Mouse (Mus musculus) heart, postnatal 25 days (tissue): ENCODE results near the gene Dusp19. TPM values are rescaled to one million over a fixed set of nuclear protein-coding genes. Genes with fewer than 3 reads are reported as not detected.

Experiments used
- DNase-seq: peaks from one replicate; pipeline ENCODE4 v3.0.0; 2022; ENCODE audit warnings: low spot score
- intact Hi-C: fragments of 180-260 bp; cut with DNase I; formaldehyde crosslinking; loops from one replicate; pipeline ENCODE4 v1.15.1; 2025
- microRNA-seq: library from miRNA; unstranded; fragments of <30 nt; microRNA quantifications from one replicate; pipeline ENCODE4 v1.2.0, GENCODE M21; 2022
- total RNA-seq, 2 experiments: library from RNA; stranded (reverse); gene quantifications; 2 replicates each; pipeline ENCODE4 v1.2.3; 2021

Dusp19 gene
- total RNA-seq, 2 experiments from 2014 or later: 8.8 to 9.9 TPM

GRCm38 (mm10) chr2:80632336-80633026 lies 15.6 kb downstream of the Dusp19 start:
- intact Hi-C loops: loop anchor here (10.0 kb wide), 1 partner anchor 318 kb away; the partner anchor contains the start of gene Dnajc10
- no peak for DNase-seq

- DNase-seq: peak; percentile 74
Observed at GRCm38 (mm10) chr2:80638364-80639241, 21.8 kb downstream of the Dusp19 start.

GRCm38 (mm10) chr2:80639398-80639797 lies 22.6 kb downstream of the Dusp19 start:
- intact Hi-C loops: loop anchor here (10.0 kb wide), 1 partner anchor 325 kb away; the partner anchor contains the start of gene Dnajc10
- DNase-seq: no peak

More at GRCm38 (mm10) chr2:80638364-80639241, 21.8 kb downstream of the Dusp19 start:
- intact Hi-C loops: loop anchor here (1.0 to 10.0 kb wide), 2 partner anchors 57 to 324 kb away; partner anchors contain the start of genes Dnajc10 and Nckap1

GRCm38 (mm10) chr2:80639864-80640263 lies 23.0 kb downstream of the Dusp19 start:
- intact Hi-C loops: loop anchor here (10.0 kb wide), 1 partner anchor 325 kb away; the partner anchor contains the start of gene Dnajc10

GRCm38 (mm10) chr2:80661414-80661813 lies 44.6 kb downstream of the Dusp19 start:
- intact Hi-C loops: no loop called here
- no peak for DNase-seq

More at GRCm38 (mm10) chr2:80639864-80640263, 23.0 kb downstream of the Dusp19 start:
- no peak for DNase-seq

- no peak for DNase-seq
- intact Hi-C loops: no loop called here
Observed at GRCm38 (mm10) chr2:80662682-80663081, 45.8 kb downstream of the Dusp19 start.

- DNase-seq: no peak
Observed at GRCm38 (mm10) chr2:80667396-80667964, 50.6 kb downstream of the Dusp19 start.

GRCm38 (mm10) chr2:80669868-80670666 lies 53.2 kb downstream of the Dusp19 start:
- intact Hi-C loops: no loop called here
- no peak for DNase-seq

More at GRCm38 (mm10) chr2:80667396-80667964, 50.6 kb downstream of the Dusp19 start:
- intact Hi-C loops: no loop called here

GRCm38 (mm10) chr2:80678803-80679202 lies 62.0 kb downstream of the Dusp19 start:
- no peak for DNase-seq
- intact Hi-C loops: no loop called here

Small RNA genes lying within 50 kb of the gene (microRNA-seq; reads per million reads assigned to microRNA genes)
- not detected for gene Mir684-1

Other genes with a start within 250 kb of the Dusp19 start
- gene Frzb, start 169.4 kb upstream of the Dusp19 start, total RNA-seq: 1 to 10 TPM; 5.9 to 6.1 TPM
- gene Nckap1, start 35.7 kb upstream of the Dusp19 start, total RNA-seq: 10 to 100 TPM; 58.3 to 67.0 TPM
- 1 to 10 TPM; 5.6 to 7.1 TPM for gene Nup35, start 191 bp downstream of the Dusp19 start, total RNA-seq